Mouse (Mus musculus) neutrophil, adult 5-6 weeks (primary cell): ENCODE measurements around the gene March6. TPM values are rescaled to one million over a fixed set of nuclear protein-coding genes. Genes with fewer than 3 reads are reported as not detected.

Experiments used
- ATAC-seq: fragments of 151-379, 151-347 bp; 2 replicates; pipeline ENCODE4 v1.8.0; 2017; ENCODE audit warnings: mild to moderate bottlenecking, moderate TSS enrichment; ENCODE audit not compliant: insufficient number of reproducible peaks, poor library complexity, low FRiP score, severe bottlenecking; ENCODE audit errors: extremely low read depth
- total RNA-seq: library from RNA; stranded (forward); fragments of 200-1000 nt; gene quantifications from 2 replicates; pipeline ENCODE4 v1.2.3, GENCODE M21; 2017

The March6 gene
- total RNA-seq, 1 experiment from 2014 or later: 57.4 TPM

DNA sequence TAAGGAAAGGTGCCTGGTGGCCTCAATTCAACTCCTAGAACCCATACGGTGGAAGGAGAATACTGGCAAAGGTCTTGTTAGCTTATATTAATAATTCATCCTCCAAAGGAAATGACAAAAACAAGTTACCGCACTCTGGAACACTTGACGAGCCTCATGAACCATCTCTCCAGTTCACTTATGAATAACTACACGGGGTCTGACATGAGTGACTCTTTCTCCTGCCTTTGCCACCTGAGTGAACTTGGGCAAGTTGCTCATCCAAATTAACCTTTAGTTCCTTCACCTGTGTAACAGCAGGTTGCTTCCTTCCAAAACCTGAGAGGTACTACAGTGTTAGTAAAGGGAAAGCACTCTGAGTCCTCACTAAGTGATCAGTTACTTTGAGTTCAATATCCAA is 2.4 kb downstream of the March6 start:
- ATAC-seq: no peak

DNA sequence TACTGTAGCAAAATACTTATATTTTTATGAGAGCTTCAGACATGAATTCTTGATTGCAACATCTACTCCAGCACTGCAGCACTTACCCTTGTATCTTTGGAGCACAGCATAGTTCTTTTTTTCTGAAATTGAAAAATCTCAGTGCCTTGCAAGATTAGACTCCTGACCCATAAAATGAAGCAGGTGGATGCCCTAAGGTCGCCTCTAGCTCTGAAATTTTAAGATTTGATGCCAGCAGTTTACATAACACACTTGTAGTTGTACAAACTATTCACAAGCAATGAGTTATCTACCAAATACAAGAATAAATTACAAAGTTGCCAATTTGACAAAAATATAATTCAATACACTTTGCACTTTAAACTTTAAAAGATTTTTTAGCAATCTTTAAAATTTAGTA is 4.4 kb downstream of the March6 start:
- no peak for ATAC-seq

DNA sequence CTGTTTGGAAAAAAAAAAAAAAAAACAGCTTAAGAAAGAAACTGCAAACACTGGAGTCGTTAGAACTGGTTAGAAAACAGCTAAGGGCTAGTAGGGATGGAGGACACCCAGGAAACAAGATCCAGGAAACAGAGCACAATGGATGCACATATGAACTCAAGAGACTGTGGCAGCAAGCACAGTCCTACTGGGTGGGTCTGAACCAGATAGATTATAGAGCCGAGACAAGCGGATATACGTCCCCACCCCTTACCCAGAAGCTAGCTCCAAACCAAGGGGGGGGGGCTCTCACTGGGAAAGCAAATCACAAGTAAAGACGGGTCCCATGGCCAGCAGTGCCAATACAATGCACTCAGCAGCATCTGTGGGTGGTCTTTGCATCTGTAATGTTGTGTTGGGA is 11.9 kb downstream of the March6 start:
- no peak for ATAC-seq

- no peak for ATAC-seq
These were observed 12.5 kb downstream of the March6 start for GRCm38 (mm10) chr15:31518371-31518770.

- peak; percentile 36; the same call in 1 of the 2 replicates for ATAC-seq
These were observed 13.7 kb downstream of the March6 start for GRCm38 (mm10) chr15:31517186-31517585.

GRCm38 (mm10) chr15:31511795-31512194 is 19.1 kb downstream of the March6 start:
- no peak for ATAC-seq

- no peak for ATAC-seq
These were observed 19.5 kb downstream of the March6 start for GRCm38 (mm10) chr15:31511406-31511771.

DNA sequence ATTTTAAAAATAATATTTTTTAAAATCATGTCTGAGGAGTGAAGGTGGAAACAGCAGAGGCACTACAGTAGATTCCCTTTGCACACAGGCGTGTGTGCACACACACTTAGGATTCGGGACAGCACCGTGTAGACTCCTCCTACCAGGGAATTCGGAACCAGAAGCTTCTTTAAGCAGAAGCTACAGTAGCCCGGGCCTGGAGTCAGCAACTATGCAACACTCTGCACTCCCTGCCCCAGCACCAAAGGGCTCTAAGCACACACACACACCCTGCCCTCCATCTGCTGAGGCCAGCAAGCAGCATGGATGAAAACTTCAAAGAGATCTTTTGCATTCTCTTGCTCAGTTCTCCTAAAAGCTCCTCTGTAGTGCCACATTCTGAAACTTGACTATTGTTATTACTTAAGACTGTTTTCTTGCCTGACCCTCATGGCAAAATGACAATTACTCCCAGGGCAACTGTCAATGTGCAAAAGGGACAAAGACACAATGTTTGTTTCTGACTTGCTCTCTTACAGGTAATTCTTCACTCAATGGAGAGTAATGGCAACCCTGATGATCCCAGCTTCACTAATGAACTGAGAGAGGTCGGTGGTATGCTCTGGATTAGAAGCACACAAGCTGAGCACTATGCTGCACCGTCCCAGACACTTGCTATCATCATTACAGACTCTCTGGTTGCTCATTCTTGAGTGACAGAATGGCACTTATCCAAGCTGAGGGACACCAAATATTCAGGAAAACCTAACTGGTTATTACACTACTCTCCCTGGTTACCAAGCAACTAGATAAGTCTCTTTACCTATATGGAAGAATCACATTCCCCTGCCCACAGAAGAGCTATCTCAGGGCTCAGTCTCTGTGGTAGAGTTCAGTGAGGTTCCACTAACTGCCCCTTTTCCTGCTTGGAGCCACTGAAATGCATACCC is 20.1 kb downstream of the March6 start:
- no peak for ATAC-seq

- no peak for ATAC-seq
These were observed 25.8 kb downstream of the March6 start for GRCm38 (mm10) chr15:31505082-31505481.

DNA sequence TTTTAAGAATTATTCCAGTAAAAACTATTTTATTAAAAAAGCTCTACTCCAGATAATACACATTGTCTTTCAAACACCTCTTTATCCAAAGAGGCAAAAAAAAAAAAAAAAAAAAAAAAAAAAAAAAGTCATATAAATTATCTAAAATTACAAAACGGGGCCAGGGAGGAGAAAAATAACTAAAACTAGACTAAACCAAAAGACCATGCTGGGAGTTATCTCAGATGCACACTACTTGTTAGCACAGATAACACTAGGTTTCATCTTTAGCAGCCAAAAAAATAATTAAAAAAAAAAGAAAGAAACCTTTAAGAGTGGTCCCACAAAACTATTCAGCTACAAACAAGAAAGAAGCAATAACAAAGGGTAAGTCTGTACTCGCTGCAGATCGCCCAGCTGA is 27.4 kb downstream of the March6 start:
- ATAC-seq: no peak

DNA sequence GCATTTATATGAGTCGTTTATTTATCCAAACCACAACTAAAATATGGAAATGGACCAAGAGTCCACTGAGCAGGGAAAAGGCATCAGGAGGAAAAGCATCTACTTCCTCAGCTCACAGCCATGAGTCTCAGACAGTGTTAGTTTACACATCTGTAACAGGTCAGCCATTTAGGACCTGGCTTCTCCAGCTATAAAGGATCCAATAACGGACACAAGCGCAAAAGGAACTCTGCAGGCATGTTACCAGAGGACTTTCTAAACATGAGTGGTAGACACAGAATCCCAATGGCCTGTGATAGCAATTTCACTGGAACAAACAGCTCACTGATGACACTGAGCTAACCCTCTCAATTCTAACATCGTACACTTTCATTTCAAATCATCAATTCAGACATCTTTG is 27.9 kb downstream of the March6 start:
- no peak for ATAC-seq

- no peak for ATAC-seq
These were observed 28.5 kb downstream of the March6 start for GRCm38 (mm10) chr15:31502313-31502712.

GRCm38 (mm10) chr15:31494803-31495202 is 36.0 kb downstream of the March6 start:
- ATAC-seq: no peak

DNA sequence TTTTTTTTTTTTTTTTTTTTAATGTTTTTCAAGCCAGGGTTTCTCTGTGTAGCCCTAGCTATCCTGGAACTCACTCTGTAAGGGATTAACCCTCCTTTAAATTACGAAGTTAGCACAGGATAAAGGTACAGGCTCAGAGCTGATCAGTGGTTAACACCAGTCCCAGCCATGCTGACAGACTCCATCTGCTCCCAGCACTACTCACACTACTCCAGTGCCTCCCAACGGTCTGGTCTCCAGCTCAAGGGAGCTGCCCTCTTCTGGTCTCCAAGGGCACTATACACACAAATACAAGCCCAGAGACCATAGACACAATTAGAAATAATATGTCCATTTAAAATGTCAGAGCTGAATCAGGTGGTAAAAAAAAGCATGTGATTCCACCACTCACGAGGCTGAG is 36.5 kb downstream of the March6 start:
- ATAC-seq: no peak

- no peak for ATAC-seq
These were observed 43.4 kb downstream of the March6 start for GRCm38 (mm10) chr15:31487407-31487806.

DNA sequence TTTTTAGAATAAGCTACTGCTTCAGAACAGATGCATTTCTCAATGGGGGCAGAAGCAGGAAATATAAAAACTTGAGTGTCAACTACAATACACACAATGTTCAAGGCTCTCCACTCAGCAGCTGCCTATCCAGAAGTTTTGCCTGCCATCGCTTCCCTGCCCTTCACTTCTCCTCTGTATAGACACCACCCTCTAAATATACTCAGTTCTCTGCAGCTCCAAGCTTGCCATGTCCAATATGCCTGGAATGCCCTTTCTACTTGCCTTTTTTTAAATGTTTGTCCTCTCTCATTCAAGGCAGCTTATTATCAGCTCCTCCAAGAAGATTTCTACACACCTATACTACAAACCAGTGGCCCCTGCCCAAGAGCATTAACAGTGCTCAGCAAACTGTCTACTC is 54.2 kb downstream of the March6 start:
- ATAC-seq: no peak

DNA sequence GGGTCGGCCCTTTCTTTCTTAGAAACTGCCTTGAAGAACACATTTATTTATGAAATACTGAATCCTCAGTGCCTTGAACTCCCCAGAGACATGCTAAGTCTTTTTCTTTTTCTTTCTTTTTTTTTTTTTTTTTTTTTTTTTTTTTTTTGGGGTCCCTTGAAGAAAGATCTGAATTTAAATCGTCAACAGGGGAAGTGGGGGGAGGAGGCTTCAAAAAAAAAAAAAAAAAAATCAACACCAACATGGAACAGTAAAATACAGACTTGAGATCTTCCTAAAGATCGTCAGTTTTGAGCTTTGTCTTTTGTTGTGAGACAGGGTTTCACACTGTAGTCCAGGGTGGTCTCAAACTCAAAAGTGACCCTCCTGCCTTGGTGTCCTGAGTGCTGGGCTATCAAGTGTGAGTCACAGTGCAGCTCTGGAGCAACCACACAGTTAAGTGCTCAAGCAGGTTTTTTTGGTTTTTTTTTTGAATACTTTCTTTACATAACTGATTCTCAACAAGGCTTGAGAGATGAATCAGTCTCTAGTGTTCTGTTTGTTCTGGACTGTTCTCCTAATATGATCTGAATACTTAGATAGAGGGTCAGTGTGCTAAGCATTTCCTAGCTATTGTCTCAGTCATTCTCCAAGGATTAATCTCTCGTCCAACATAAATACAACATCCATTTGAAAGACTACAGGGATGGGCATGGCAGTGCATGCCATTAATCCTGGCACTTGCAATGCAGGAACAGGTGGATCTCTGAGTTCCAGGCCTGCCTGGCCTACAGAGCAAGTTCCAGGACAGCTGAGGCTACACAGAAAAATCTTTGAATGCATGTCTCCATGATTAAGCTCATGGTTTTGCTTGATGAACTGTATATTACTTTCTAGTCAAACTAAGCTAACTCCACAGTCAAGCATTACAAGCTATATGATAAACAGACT is 57.9 kb downstream of the March6 start:
- no peak for ATAC-seq

GRCm38 (mm10) chr15:31471529-31471928 is 59.3 kb downstream of the March6 start:
- ATAC-seq: no peak

- ATAC-seq: no peak
These were observed 61.4 kb downstream of the March6 start for GRCm38 (mm10) chr15:31469497-31469896.

- no peak for ATAC-seq
These were observed 62.0 kb downstream of the March6 start for GRCm38 (mm10) chr15:31468806-31469205.
